Mouse (Mus musculus): ENCODE results near the gene Lrp2. TPM values are rescaled to one million over a fixed set of nuclear protein-coding genes. Genes with fewer than 3 reads are reported as not detected.

The Lrp2 gene
- polyA plus RNA-seq, 1 experiment from 2014 or later: 0.08 TPM

- WGBS (ENCODE audit: insufficient replicate concordance): 60% methylated on average over 9 of the region's 9 CpGs
- Histone ChIP-seq H3K4me3 (ENCODE audit: low read depth, low read length) (no peak overlapping the region), H3K9me3 (replicated peaks; ENCODE audit: control insufficient read depth, low read length) (no peaks in the 10 kb centered on the region), H3K9ac (ENCODE audit: low read depth, low read length) (no peak overlapping the region), H3K4me1 (ENCODE audit: control insufficient read depth, low read depth, low read length) (no peaks in the 10 kb centered on the region), H3K4me2 (ENCODE audit: low read depth, low read length) (no peak overlapping the region), H3K27ac (ENCODE audit: low read length) (no peak overlapping the region), H3K27me3 (ENCODE audit: control insufficient read depth, insufficient read depth, low read depth, low read length) (no peaks in the 10 kb centered on the region), H3K36me3 (ENCODE audit: control insufficient read depth, insufficient read depth) (no peaks in the 10 kb centered on the region)
- ATAC-seq (ENCODE audit: low read depth): no peak
Observed at GRCm38 (mm10) chr2:69612716-69613115, 26.9 kb upstream of the Lrp2 start.

GRCm38 (mm10) chr2:69612237-69612636 lies 26.4 kb upstream of the Lrp2 start:
- H3K27me3 ChIP-seq (ENCODE audit: control insufficient read depth, insufficient read depth, low read depth, low read length): no peaks in the 10 kb centered on the region
- no peaks in the 10 kb centered on the region for H3K9me3 ChIP-seq (replicated peaks; ENCODE audit: control insufficient read depth, low read length)
- H3K4me1 ChIP-seq (ENCODE audit: control insufficient read depth, low read depth, low read length): no peaks in the 10 kb centered on the region
- no peak for ATAC-seq (ENCODE audit: low read depth)
- no peak overlapping the region for H3K4me2 ChIP-seq (ENCODE audit: low read depth, low read length)
- H3K27ac ChIP-seq (ENCODE audit: low read length): no peak overlapping the region
- no peak overlapping the region for H3K4me3 ChIP-seq (ENCODE audit: low read depth, low read length)
- 24% methylated on average over 10 of the region's 10 CpGs for WGBS (ENCODE audit: insufficient replicate concordance)
- no peaks in the 10 kb centered on the region for H3K36me3 ChIP-seq (ENCODE audit: control insufficient read depth, insufficient read depth)
- no peak overlapping the region for H3K9ac ChIP-seq (ENCODE audit: low read depth, low read length)

GRCm38 (mm10) chr2:69606621-69607020 lies 20.8 kb upstream of the Lrp2 start:
- Histone ChIP-seq H3K4me2 (ENCODE audit: low read depth, low read length) (no peak overlapping the region), H3K9me3 (replicated peaks; ENCODE audit: control insufficient read depth, low read length) (no peaks in the 10 kb centered on the region), H3K27ac (ENCODE audit: low read length) (no peak overlapping the region), H3K27me3 (ENCODE audit: control insufficient read depth, insufficient read depth, low read depth, low read length) (no peaks in the 10 kb centered on the region), H3K9ac (ENCODE audit: low read depth, low read length) (no peak overlapping the region), H3K36me3 (ENCODE audit: control insufficient read depth, insufficient read depth) (no peaks in the 10 kb centered on the region), H3K4me1 (ENCODE audit: control insufficient read depth, low read depth, low read length) (no peaks in the 10 kb centered on the region), H3K4me3 (ENCODE audit: low read depth, low read length) (no peak overlapping the region)
- 62% methylated on average over 3 of the region's 3 CpGs for WGBS (ENCODE audit: insufficient replicate concordance)
- no peak for ATAC-seq (ENCODE audit: low read depth)

DNA sequence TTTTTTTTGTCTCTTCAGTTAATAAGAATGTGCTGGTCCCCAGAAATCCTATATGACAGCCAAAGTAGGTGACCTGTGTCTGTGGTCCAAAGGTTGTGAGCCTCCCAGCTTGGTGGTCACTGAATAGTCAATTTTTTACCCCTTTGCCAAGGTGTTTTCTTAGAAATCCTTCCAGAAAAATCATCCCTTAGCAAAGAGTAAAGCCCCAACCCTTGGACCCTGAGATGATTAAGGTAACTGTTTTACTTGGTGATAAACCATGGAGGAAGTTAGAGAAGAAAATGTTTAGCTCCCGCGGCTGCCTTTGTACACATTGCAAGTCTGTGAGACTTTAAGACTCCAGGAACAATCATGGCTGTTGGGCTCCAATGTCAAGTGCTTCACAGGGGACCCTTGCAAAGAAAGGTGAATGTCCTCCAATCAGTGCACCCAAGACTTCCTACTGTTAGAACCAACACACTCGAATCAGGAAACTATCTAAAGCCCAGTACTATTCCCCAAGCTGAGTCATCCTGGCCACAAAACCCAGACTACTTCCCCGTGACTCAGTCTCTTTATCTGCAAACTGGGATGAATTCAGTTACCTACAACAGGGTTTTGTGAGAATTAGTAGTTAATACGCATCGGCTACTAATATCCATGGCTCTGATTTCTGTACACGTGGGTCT lies 18.0 kb upstream of the Lrp2 start:
- no peaks in the 10 kb centered on the region for H3K9me3 ChIP-seq (replicated peaks; ENCODE audit: control insufficient read depth, low read length)
- ATAC-seq (ENCODE audit: low read depth): no peak
- no peaks in the 10 kb centered on the region for H3K4me1 ChIP-seq (ENCODE audit: control insufficient read depth, low read depth, low read length)
- no peaks in the 10 kb centered on the region for H3K27me3 ChIP-seq (ENCODE audit: control insufficient read depth, insufficient read depth, low read depth, low read length)
- no peak overlapping the region for H3K9ac ChIP-seq (ENCODE audit: low read depth, low read length)
- WGBS (ENCODE audit: insufficient replicate concordance): 57% methylated on average over 7 of the region's 7 CpGs
- no peaks in the 10 kb centered on the region for H3K36me3 ChIP-seq (ENCODE audit: control insufficient read depth, insufficient read depth)
- no peak overlapping the region for H3K4me3 ChIP-seq (ENCODE audit: low read depth, low read length)
- no peak overlapping the region for H3K27ac ChIP-seq (ENCODE audit: low read length)
- H3K4me2 ChIP-seq (ENCODE audit: low read depth, low read length): no peak overlapping the region

GRCm38 (mm10) chr2:69593168-69593567 lies 7.3 kb upstream of the Lrp2 start:
- no peak overlapping the region for H3K4me2 ChIP-seq (ENCODE audit: low read depth, low read length)
- peaks cover 5% of the 10 kb centered on the region for H3K27me3 ChIP-seq (ENCODE audit: control insufficient read depth, insufficient read depth, low read depth, low read length)
- WGBS (ENCODE audit: insufficient replicate concordance): 71% methylated on average over 2 of the region's 2 CpGs
- no peak overlapping the region for H3K9ac ChIP-seq (ENCODE audit: low read depth, low read length)
- H3K4me1 ChIP-seq (ENCODE audit: control insufficient read depth, low read depth, low read length): no peaks in the 10 kb centered on the region
- no peak for ATAC-seq (ENCODE audit: low read depth)
- H3K27ac ChIP-seq (ENCODE audit: low read length): no peak overlapping the region
- no peaks in the 10 kb centered on the region for H3K9me3 ChIP-seq (replicated peaks; ENCODE audit: control insufficient read depth, low read length)
- no peak overlapping the region for H3K4me3 ChIP-seq (ENCODE audit: low read depth, low read length)
- H3K36me3 ChIP-seq (ENCODE audit: control insufficient read depth, insufficient read depth): no peaks in the 10 kb centered on the region

DNA sequence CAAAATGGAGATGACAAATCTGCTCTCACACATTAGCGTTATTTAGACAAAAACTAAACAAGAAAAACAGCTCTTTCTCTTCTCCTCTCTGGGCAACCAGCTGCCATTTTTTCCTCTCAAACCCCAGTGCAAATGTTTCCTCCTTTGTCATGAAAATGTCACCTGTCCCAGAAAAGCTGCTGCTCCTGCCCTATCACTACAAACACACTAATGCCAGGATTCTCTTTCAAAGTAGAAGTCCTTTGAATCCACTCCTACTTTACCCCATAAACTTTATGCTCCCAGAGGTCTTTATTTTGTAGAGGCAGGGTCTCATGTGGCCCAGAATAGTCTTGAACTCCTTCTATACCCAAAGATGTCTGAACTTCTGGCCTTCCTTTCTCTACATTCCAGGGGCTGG lies 6.7 kb upstream of the Lrp2 start:
- Histone ChIP-seq H3K27me3 (ENCODE audit: control insufficient read depth, insufficient read depth, low read depth, low read length) (peaks cover 11% of the 10 kb centered on the region), H3K4me3 (ENCODE audit: low read depth, low read length) (no peak overlapping the region), H3K27ac (ENCODE audit: low read length) (no peak overlapping the region), H3K4me1 (ENCODE audit: control insufficient read depth, low read depth, low read length) (no peaks in the 10 kb centered on the region), H3K9ac (ENCODE audit: low read depth, low read length) (no peak overlapping the region), H3K36me3 (ENCODE audit: control insufficient read depth, insufficient read depth) (no peaks in the 10 kb centered on the region), H3K4me2 (ENCODE audit: low read depth, low read length) (no peak overlapping the region), H3K9me3 (replicated peaks; ENCODE audit: control insufficient read depth, low read length) (no peaks in the 10 kb centered on the region)
- 41% methylated on average over 1 of the region's 1 CpGs for WGBS (ENCODE audit: insufficient replicate concordance)
- ATAC-seq (ENCODE audit: low read depth): no peak

DNA sequence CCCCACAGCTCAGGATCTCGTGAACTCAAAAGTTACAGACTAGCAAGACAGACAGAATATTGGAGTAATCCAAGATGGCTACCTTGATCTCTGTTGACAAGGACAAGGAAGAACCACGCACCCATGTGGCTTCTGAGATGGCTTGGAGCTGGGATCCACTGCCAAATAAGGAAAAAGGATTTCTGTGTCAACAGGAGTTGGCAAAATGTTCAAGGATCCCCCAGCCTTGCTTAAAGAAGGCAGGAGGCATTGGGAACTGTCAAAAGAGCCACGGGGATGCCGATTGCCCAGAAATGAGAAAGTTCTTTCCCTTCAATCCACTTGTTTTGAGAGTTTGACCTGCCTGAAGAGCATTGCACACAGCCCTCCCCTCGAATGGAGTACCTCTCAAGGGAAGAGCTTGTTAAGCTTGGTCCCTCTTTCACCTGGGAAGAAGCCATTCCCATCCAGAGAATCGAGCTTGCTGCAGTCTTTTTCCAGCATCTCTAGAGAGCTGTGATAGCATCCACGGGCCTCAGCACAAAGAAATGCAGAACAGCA lies 6.2 kb upstream of the Lrp2 start:
- Histone ChIP-seq H3K4me3 (ENCODE audit: low read depth, low read length) (no peak overlapping the region), H3K4me2 (ENCODE audit: low read depth, low read length) (no peak overlapping the region), H3K4me1 (ENCODE audit: control insufficient read depth, low read depth, low read length) (no peaks in the 10 kb centered on the region; the same call in 1 of the 2 replicates), H3K9me3 (replicated peaks; ENCODE audit: control insufficient read depth, low read length) (no peaks in the 10 kb centered on the region), H3K27ac (ENCODE audit: low read length) (no peak overlapping the region), H3K27me3 (ENCODE audit: control insufficient read depth, insufficient read depth, low read depth, low read length) (peaks cover 16% of the 10 kb centered on the region), H3K9ac (ENCODE audit: low read depth, low read length) (no peak overlapping the region), H3K36me3 (ENCODE audit: control insufficient read depth, insufficient read depth) (no peaks in the 10 kb centered on the region)
- no peak for ATAC-seq (ENCODE audit: low read depth)
- WGBS (ENCODE audit: insufficient replicate concordance): 46% methylated on average over 7 of the region's 7 CpGs

- Histone ChIP-seq H3K9me3 (replicated peaks; ENCODE audit: control insufficient read depth, low read length) (no peaks in the 10 kb centered on the region), H3K4me2 (ENCODE audit: low read depth, low read length) (no peak overlapping the region), H3K4me3 (ENCODE audit: low read depth, low read length) (no peak overlapping the region), H3K27me3 (ENCODE audit: control insufficient read depth, insufficient read depth, low read depth, low read length) (peaks cover 30% of the 10 kb centered on the region), H3K4me1 (ENCODE audit: control insufficient read depth, low read depth, low read length) (no peaks in the 10 kb centered on the region; the same call in 1 of the 2 replicates), H3K27ac (ENCODE audit: low read length) (no peak overlapping the region), H3K36me3 (ENCODE audit: control insufficient read depth, insufficient read depth) (no peaks in the 10 kb centered on the region), H3K9ac (ENCODE audit: low read depth, low read length) (no peak overlapping the region)
- WGBS (ENCODE audit: insufficient replicate concordance): 50% methylated on average over 1 of the region's 1 CpGs
- ATAC-seq (ENCODE audit: low read depth): no peak
Observed at GRCm38 (mm10) chr2:69590548-69590947, 4.7 kb upstream of the Lrp2 start.

GRCm38 (mm10) chr2:69587896-69588295 lies 2.0 kb upstream of the Lrp2 start:
- no peak overlapping the region for H3K9ac ChIP-seq (ENCODE audit: low read depth, low read length)
- no peak overlapping the region for H3K4me3 ChIP-seq (ENCODE audit: low read depth, low read length)
- WGBS (ENCODE audit: insufficient replicate concordance): 0% methylated on average over 17 of the region's 23 CpGs
- H3K36me3 ChIP-seq (ENCODE audit: control insufficient read depth, insufficient read depth): no peaks in the 10 kb centered on the region
- H3K9me3 ChIP-seq (replicated peaks; ENCODE audit: control insufficient read depth, low read length): no peaks in the 10 kb centered on the region
- peaks cover 53% of the 10 kb centered on the region for H3K27me3 ChIP-seq (ENCODE audit: control insufficient read depth, insufficient read depth, low read depth, low read length)
- no peak overlapping the region for H3K27ac ChIP-seq (ENCODE audit: low read length)
- ATAC-seq (ENCODE audit: low read depth): no peak
- no peaks in the 10 kb centered on the region; the same call in 1 of the 2 replicates for H3K4me1 ChIP-seq (ENCODE audit: control insufficient read depth, low read depth, low read length)
- no peak overlapping the region for H3K4me2 ChIP-seq (ENCODE audit: low read depth, low read length)

All from liver, embryonic 16.5 days (tissue).